Mouse (Mus musculus) kidney, adult 2 months (tissue): ENCODE data around the gene Bsn.

ENCODE experiments used
- CTCF ChIP-seq: fragments of 200-500 bp; conservative IDR thresholded peaks from 2 replicates; pipeline ENCODE4 v1.5.1; 2011; ENCODE audit warnings: low read depth, mild to moderate bottlenecking, control low read depth, low read length, moderate library complexity, mixed read lengths; ENCODE audit not compliant: insufficient read depth, insufficient read length
- POLR2A ChIP-seq: fragments of 200-500 bp; IDR thresholded peaks from one replicate; pipeline ENCODE4 v1.6.1; 2011; ENCODE audit warnings: low read depth, low read length, control low read depth

- TF ChIP-seq CTCF (no peak), POLR2A (no peak)
Measured at GRCm38 (mm10) chr9:108225166-108225565, 35.0 kb upstream of the Bsn start.
